Mouse (Mus musculus) heart, adult 2 months (tissue): ENCODE data around the gene Gm10203. TPM values are rescaled to one million over a fixed set of nuclear protein-coding genes. Genes with fewer than 3 reads are reported as not detected.

Experiments used
- DNase-seq, 2 experiments: peaks; one replicate each; pipeline ENCODE4 v3.0.0; 2021
- H3K27ac ChIP-seq: fragments of 200-600 bp; 2 replicates; pipeline ENCODE4 v1.8.1; 2022
- H3K27me3 ChIP-seq: fragments of 200-500 bp; 2 replicates; pipeline ENCODE4 v1.6.1; 2012; ENCODE audit warnings: mild to moderate bottlenecking, low read length, inconsistent platforms, mixed read lengths; ENCODE audit not compliant: control insufficient read depth, insufficient read depth
- H3K36me3 ChIP-seq: fragments of 200-500 bp; 2 replicates; pipeline ENCODE4 v1.6.1; 2012; ENCODE audit warnings: low read length, inconsistent platforms; ENCODE audit not compliant: control insufficient read depth, insufficient read depth
- H3K4me1 ChIP-seq: fragments of 200-500 bp; 2 replicates; pipeline ENCODE4 v1.6.1; 2011; ENCODE audit warnings: low read length; ENCODE audit not compliant: control insufficient read depth, insufficient read depth
- H3K4me3 ChIP-seq: fragments of 200-600 bp; 2 replicates; pipeline ENCODE4 v1.8.1; 2022
- H3K79me2 ChIP-seq: fragments of 200-500 bp; replicated peaks from 2 replicates; pipeline ENCODE4 v1.6.1; 2012; ENCODE audit warnings: mild to moderate bottlenecking, inconsistent platforms, low read length, moderate library complexity, mixed read lengths; ENCODE audit not compliant: control insufficient read depth, insufficient read depth
- H3K9ac ChIP-seq: fragments of 200-500 bp; 2 replicates; pipeline ENCODE4 v1.6.1; 2012; ENCODE audit warnings: low read depth, mild to moderate bottlenecking, control low read depth, inconsistent platforms, low read length, mixed read lengths
- CTCF ChIP-seq: fragments of 200-600 bp; IDR thresholded peaks from 2 replicates; pipeline ENCODE4 v1.8.1; 2022; ENCODE audit warnings: antibody characterized with exemption, mild to moderate bottlenecking, moderate library complexity
- EP300 ChIP-seq: fragments of 200-500 bp; IDR thresholded peaks from 2 replicates; pipeline ENCODE4 v1.6.1; 2011; ENCODE audit warnings: low read depth, low read length, control low read depth; ENCODE audit not compliant: insufficient read depth
- POLR2A ChIP-seq: fragments of 200-500 bp; IDR thresholded peaks from 2 replicates; pipeline ENCODE4 v1.6.1; 2011; ENCODE audit warnings: mild to moderate bottlenecking, low read depth, low read length, control low read depth; ENCODE audit not compliant: insufficient read depth
- WGBS: fragments of 180-500 bp; shearing (Covaris S2); methylation state at CpG from one replicate; pipeline ENCODE4 v1.1.7; 2018; 5-methylcytosine and 5-hydroxymethylcytosine counted together
- intact Hi-C: fragments of 180-260 bp; cut with DNase I; formaldehyde crosslinking; loops from one replicate; pipeline ENCODE4 v1.15.1; 2025
- polyA plus RNA-seq: library from polyadenylated mRNA; depleted of rRNA; stranded (reverse); fragments of >200 nt; gene quantifications from 2 replicates; pipeline ENCODE4 v1.2.3, GENCODE M21; 2012
- total RNA-seq, 2 experiments: library from RNA; stranded (reverse); gene quantifications; 2 replicates each; pipeline ENCODE4 v1.2.3; 2021

The Gm10203 gene
- total and polyA plus RNA-seq, 3 experiments = not detected

GRCm38 (mm10) chr6:149126675-149127074, 3.3 kb upstream of the Gm10203 start:
- Histone ChIP-seq H3K9ac (no peak overlapping the region), H3K79me2 (no peaks in the 10 kb centered on the region), H3K27me3 (no peaks in the 10 kb centered on the region), H3K27ac (no peak overlapping the region), H3K4me1 (no peaks in the 10 kb centered on the region), H3K4me3 (no peak overlapping the region), H3K36me3 (no peaks in the 10 kb centered on the region)
- intact Hi-C loops = loop anchor here (1.0 kb wide), 1 partner anchor 249 kb away; no protein-coding TSS in a partner anchor
- TF ChIP-seq CTCF = peak; percentile 83
- TF ChIP-seq POLR2A = no peak
- peak in 1 of 2 experiments; percentile 42 for DNase-seq
- WGBS = 60% methylated on average over 4 of the region's 4 CpGs

- intact Hi-C loops = no loop called here
- TF ChIP-seq POLR2A = no peak
- TF ChIP-seq CTCF = no peak
- TF ChIP-seq EP300 = no peak
- Histone ChIP-seq H3K36me3 (peaks cover 7% of the 10 kb centered on the region), H3K27ac (no peak overlapping the region), H3K4me3 (no peak overlapping the region), H3K79me2 (no peaks in the 10 kb centered on the region), H3K9ac (no peak overlapping the region), H3K27me3 (no peaks in the 10 kb centered on the region), H3K4me1 (peaks cover 2% of the 10 kb centered on the region; the same call in 1 of the 2 replicates)
- DNase-seq = no peak
- 32% methylated on average over 3 of the region's 3 CpGs for whole genome bisulfite sequencing
Observed at GRCm38 (mm10) chr6:149131111-149131510, 1.1 kb downstream of the Gm10203 start.

- Histone ChIP-seq H3K79me2 (no peaks in the 10 kb centered on the region), H3K4me3 (no peak overlapping the region), H3K9ac (no peak overlapping the region), H3K27ac (no peak overlapping the region), H3K27me3 (no peaks in the 10 kb centered on the region), H3K36me3 (peaks cover 7% of the 10 kb centered on the region), H3K4me1 (peaks cover 2% of the 10 kb centered on the region; the same call in 1 of the 2 replicates)
- no peak for DNase-seq
- intact Hi-C loops = loop anchor here (1.0 kb wide), 1 partner anchor 243 kb away; no protein-coding TSS in a partner anchor
- WGBS = 33% methylated on average over 5 of the region's 5 CpGs
- TF ChIP-seq POLR2A = no peak
- 0 out of 2 replicates have a peak, but pooled peaks have one; percentile 33 for TF ChIP-seq EP300
- TF ChIP-seq CTCF = peak; percentile 73
Observed at GRCm38 (mm10) chr6:149132311-149133077, 2.5 kb downstream of the Gm10203 start.

GRCm38 (mm10) chr6:149134391-149135150, 4.6 kb downstream of the Gm10203 start:
- Histone ChIP-seq H3K9ac (no peak overlapping the region), H3K79me2 (no peaks in the 10 kb centered on the region), H3K27me3 (no peaks in the 10 kb centered on the region), H3K36me3 (peaks cover 7% of the 10 kb centered on the region), H3K4me1 (peaks cover 2% of the 10 kb centered on the region; the same call in 1 of the 2 replicates), H3K4me3 (no peak overlapping the region), H3K27ac (peak overlapping the region; percentile 52)
- TF ChIP-seq EP300 = no peak
- TF ChIP-seq POLR2A = no peak
- TF ChIP-seq CTCF = no peak
- intact Hi-C loops = loop anchor here (5.0 kb wide), 1 partner anchor 183 kb away; no protein-coding TSS in a partner anchor
- DNase-seq = no peak
- WGBS = 23% methylated on average over 5 of the region's 5 CpGs

- intact Hi-C loops = loop anchor here (5.0 kb wide), 1 partner anchor 182 kb away; no protein-coding TSS in a partner anchor
- no peak for DNase-seq
Observed at GRCm38 (mm10) chr6:149135631-149136030, 5.7 kb downstream of the Gm10203 start.

More at GRCm38 (mm10) chr6:149135631-149136030, 5.7 kb downstream of the Gm10203 start:
- no peaks in the 10 kb centered on the region for H3K27me3 ChIP-seq
- peaks cover 7% of the 10 kb centered on the region for H3K36me3 ChIP-seq
- no peaks in the 10 kb centered on the region for H3K79me2 ChIP-seq
- 38% methylated on average over 6 of the region's 6 CpGs for whole genome bisulfite sequencing
- no peak overlapping the region for H3K4me3 ChIP-seq
- no peak for TF ChIP-seq CTCF
- TF ChIP-seq POLR2A = no peak
- TF ChIP-seq EP300 = no peak
- H3K27ac ChIP-seq = no peak overlapping the region
- H3K4me1 ChIP-seq = peaks cover 2% of the 10 kb centered on the region; the same call in 1 of the 2 replicates
- H3K9ac ChIP-seq = no peak overlapping the region
